Comparison of ENCODE assay signal across 21 mouse cellular contexts in the genomic region with DNA sequence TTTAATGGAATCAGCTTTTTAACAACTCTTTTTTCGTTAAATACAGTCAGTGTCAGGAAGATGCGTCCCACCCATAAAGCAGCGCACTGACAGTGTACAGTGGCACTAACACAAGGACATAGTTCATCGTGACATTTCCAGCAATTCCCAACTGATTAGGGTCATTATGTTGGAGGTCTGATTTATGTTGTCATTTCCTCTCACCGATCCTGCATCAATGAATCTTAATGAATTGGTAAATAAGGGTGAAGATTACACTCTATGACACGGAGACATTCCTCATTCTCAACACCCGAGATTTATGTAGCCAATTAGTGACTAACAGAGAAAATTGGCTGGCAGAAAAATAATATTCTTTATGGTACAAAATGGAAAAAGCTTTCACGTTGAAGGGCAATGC.
DNase-seq lines count a peak whose midpoint lies in the region; ATAC-seq lines count a peak whose summit lies in the region.
"Had no signal": no experiment of that assay in that cellular context is flagged by ENCODE, and none has a peak within 500 bp of the region (broad histone marks: within the 10 kb centered on the region; RNA-seq: fewer than 3 reads in every experiment).

No protein-coding gene starts in this region.

- no peaks in the 10 kb centered on the region for H3K27me3 ChIP-seq in neural tube, embryonic 11.5 days (ENCODE audit: control insufficient read depth, insufficient read depth, low read length)
- H3K27me3 ChIP-seq in intestine, embryonic 16.5 days (replicated peaks; ENCODE audit: control insufficient read depth, insufficient read depth, low read length), result no peaks in the 10 kb centered on the region
- H3K27me3 ChIP-seq: heart, embryonic 13.5 days; midbrain, embryonic 15.5 days had no signal

- no peak overlapping the region for H3K27ac ChIP-seq in neural tube, embryonic 11.5 days (ENCODE audit: low read depth, low read length)
- H3K27ac ChIP-seq in intestine, embryonic 16.5 days (ENCODE audit: low read length), result no peak overlapping the region
- H3K27ac ChIP-seq: gastrocnemius, adult 2 months; heart, embryonic 13.5 days; liver, embryonic 14.5 days; midbrain, embryonic 15.5 days had no signal

- H3K36me3 ChIP-seq in neural tube, embryonic 11.5 days (ENCODE audit: control insufficient read depth, insufficient read depth, low read length), result no peaks in the 10 kb centered on the region
- no peaks in the 10 kb centered on the region for H3K36me3 ChIP-seq in intestine, embryonic 16.5 days (ENCODE audit: control insufficient read depth, insufficient read depth, low read length)
- H3K36me3 ChIP-seq: heart, embryonic 13.5 days; midbrain, embryonic 15.5 days had no signal

- no peak overlapping the region for H3K4me2 ChIP-seq in neural tube, embryonic 11.5 days (ENCODE audit: low read depth)
- no peak overlapping the region for H3K4me2 ChIP-seq in intestine, embryonic 16.5 days (ENCODE audit: low read depth, low read length)
- H3K4me2 ChIP-seq: heart, embryonic 13.5 days; midbrain, embryonic 15.5 days had no signal

- 47% methylated on average over 8 of the region's 8 CpGs for WGBS in neural tube, embryonic 11.5 days
- WGBS in intestine, embryonic 16.5 days, result 44% methylated on average over 8 of the region's 8 CpGs

- no peak overlapping the region for H3K4me3 ChIP-seq in neural tube, embryonic 11.5 days (ENCODE audit: low read depth, low read length)
- H3K4me3 ChIP-seq in intestine, embryonic 16.5 days (ENCODE audit: low read length), result no peak overlapping the region
- H3K4me3 ChIP-seq: gastrocnemius, adult 2 months; heart, embryonic 13.5 days; midbrain, embryonic 15.5 days had no signal

- DNase-seq in heart, adult 11 months, result peak; percentile 55
- no peak for DNase-seq in heart, adult 9 months (ENCODE audit: low spot score in 2 of 2)
- no peak for DNase-seq in neural tube, embryonic 11.5 days (ENCODE audit: low spot score)
- no peak for DNase-seq in neural tube, embryonic 10.5 days (ENCODE audit: extremely low spot score, low spot score)
- DNase-seq in hindlimb bud, embryonic 11.5 days (ENCODE audit: extremely low spot score, low read depth, low spot score), result peak; percentile 76
- peak; percentile 61 for DNase-seq in retina, postnatal 1 day
- DNase-seq in spleen, adult 12 weeks (ENCODE audit: low spot score), result no peak
- DNase-seq: adrenal gland, postnatal 10 days; B cell, adult 2 months; cerebellum, adult 11 months; cerebellum, postnatal 10 days; gastrocnemius, adult 2 months; heart, postnatal 36 days; kidney, postnatal 25 days; right cerebral cortex, postnatal 14 days; thymus, postnatal 36 days had no signal

- peaks cover 7% of the 10 kb centered on the region; the same call in 1 of the 2 replicates for H3K4me1 ChIP-seq in neural tube, embryonic 11.5 days (ENCODE audit: control insufficient read depth, insufficient read depth, low read length)
- H3K4me1 ChIP-seq in intestine, embryonic 16.5 days (ENCODE audit: control insufficient read depth, insufficient read depth, low read length), result peaks cover 23% of the 10 kb centered on the region

- ATAC-seq in neural tube, embryonic 11.5 days (ENCODE audit: insufficient read depth, low FRiP score, low TSS enrichment), result peak; percentile 76
- no peak for ATAC-seq in intestine, embryonic 16.5 days
- ATAC-seq: intestine, postnatal 0 days; midbrain, embryonic 15.5 days had no signal

- no peaks in the 10 kb centered on the region for H3K9me3 ChIP-seq in neural tube, embryonic 11.5 days (ENCODE audit: control insufficient read depth, low read length)
- H3K9me3 ChIP-seq in intestine, embryonic 16.5 days (ENCODE audit: control insufficient read depth, low read length), result no peaks in the 10 kb centered on the region
- H3K9me3 ChIP-seq: heart, embryonic 13.5 days; midbrain, embryonic 15.5 days had no signal

- no peak overlapping the region for H3K9ac ChIP-seq in neural tube, embryonic 11.5 days (ENCODE audit: low read length)
- no peak overlapping the region for H3K9ac ChIP-seq in intestine, embryonic 16.5 days (ENCODE audit: low read depth, low read length)
- H3K9ac ChIP-seq: heart, embryonic 13.5 days; liver, embryonic 14.5 days; midbrain, embryonic 15.5 days had no signal

Comparison
In these comparisons a context has a peak if more than half of its experiments do, and no peak if none do; other contexts are left out.
1. DNase-seq: peak in heart, adult 11 months (single experiment), hindlimb bud, embryonic 11.5 days (single experiment) and retina, postnatal 1 day (single experiment); none in heart, adult 9 months (0 of 2), neural tube, embryonic 11.5 days (single experiment), neural tube, embryonic 10.5 days (single experiment) and spleen, adult 12 weeks (single experiment).